7 mouse cellular contexts compared by ENCODE assay signal in the genomic region with DNA sequence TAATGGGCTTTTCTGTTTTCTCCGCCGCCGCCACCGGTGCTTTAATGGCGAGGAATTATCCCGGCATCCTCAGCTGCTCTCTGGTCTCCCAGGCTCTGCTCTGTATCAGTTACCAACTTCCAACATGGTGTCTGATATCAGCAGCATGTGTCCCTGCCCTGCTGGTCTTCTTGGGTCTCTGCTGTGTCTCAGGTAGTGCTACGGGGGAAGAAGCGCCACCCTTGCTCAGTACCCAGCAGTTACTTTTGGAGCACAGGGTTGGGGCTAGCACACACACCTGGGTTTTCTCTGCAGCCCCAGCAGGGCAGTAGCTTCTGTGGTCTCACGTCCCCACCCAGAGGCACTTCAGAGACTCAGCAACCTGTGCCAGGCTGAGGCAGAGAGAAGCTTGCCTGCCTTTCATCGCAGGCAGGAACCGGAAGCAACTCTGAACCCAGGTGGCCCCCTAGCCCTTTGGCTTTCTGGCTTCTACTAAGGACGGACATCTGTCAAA. TPM values are rescaled to one million over a fixed set of nuclear protein-coding genes. Genes with fewer than 3 reads are reported as not detected.
A peak's percentile ranks its signal among the peaks of the same experiment; 100 is the strongest.
DNase-seq lines count a peak whose midpoint lies in the region; ATAC-seq and TF ChIP-seq lines count a peak whose summit lies in the region.

No protein-coding gene starts in this region.

- H3K9me3 ChIP-seq in CH12.LX (replicated peaks; ENCODE audit: low read length), result no peaks in the 10 kb centered on the region
- 0 out of 2 replicates have a peak, but pooled peaks cover 4% of the 10 kb centered on the region for H3K9me3 ChIP-seq in forebrain, embryonic 14.5 days (replicated peaks; ENCODE audit: control insufficient read depth, low read length)
- H3K9me3 ChIP-seq in midbrain, embryonic 11.5 days (ENCODE audit: control insufficient read depth, low read length), result peaks cover 2% of the 10 kb centered on the region; the same call in 1 of the 2 replicates

- in situ Hi-C loops in CH12.LX (cut with MboI; ENCODE audit: low pct_ligation_motif_present, low pct_unique_long_range_greater_than_20kb, low sequenced_read_pairs), result no loop called here

- peak; percentile 47; the same call in 1 of the 2 replicates for TF ChIP-seq POLR2A in CH12.LX (IDR thresholded peaks at IDR 0.05; ENCODE audit: low read depth, low read length)
- TF ChIP-seq POLR2A in thymus, adult 2 months (IDR thresholded peaks at IDR 0.05; ENCODE audit: control insufficient read depth, extremely low read depth, insufficient read depth, low read length, poor library complexity), result no peak

- peak; percentile 86 for TF ChIP-seq RAD21 in CH12.LX (IDR thresholded peaks at IDR 0.05; ENCODE audit: low read depth, low read length)

- peak in 1 of 2 experiments; percentile 75; a peak in 2 of 4 replicates for TF ChIP-seq CTCF in CH12.LX (conservative IDR thresholded peaks at IDR 0.05 in 1 of 2, IDR thresholded peaks at IDR 0.05 in 1 of 2; ENCODE audit: low read depth in 2 of 2, low read length in 2 of 2)
- peak; percentile 42; the same call in 1 of the 2 replicates for TF ChIP-seq CTCF in thymus, adult 2 months (IDR thresholded peaks at IDR 0.05; ENCODE audit: borderline replicate concordance, control insufficient read depth, extremely low read depth, insufficient read depth, low read length, poor library complexity)

- H3K4me3 ChIP-seq in CH12.LX (replicated peaks in 1 of 3; ENCODE audit: low read depth in 2 of 3, low read length in 2 of 3, poor library complexity in 1 of 3), result peak overlapping the region; percentile 24 to 37 (median 33)
- peak overlapping the region; percentile 41 for H3K4me3 ChIP-seq in forebrain, embryonic 14.5 days (ENCODE audit: low read depth, low read length)
- peak overlapping the region; percentile 37 for H3K4me3 ChIP-seq in midbrain, embryonic 11.5 days (ENCODE audit: low read depth, low read length)
- H3K4me3 ChIP-seq in thymus, adult 2 months (ENCODE audit: control insufficient read depth, insufficient read depth, low read length), result peak overlapping the region; percentile 55

- WGBS in forebrain, embryonic 14.5 days, result 10% methylated on average over 12 of the region's 12 CpGs
- 18% methylated on average over 12 of the region's 12 CpGs for WGBS in midbrain, embryonic 11.5 days
- 2% methylated on average over 12 of the region's 12 CpGs for WGBS in thymus, adult 2 months

- dilution Hi-C loops in CH12.LX (cut with MboI; ENCODE audit: extremely low pct_ligation_motif_present, extremely low pct_unique_long_range_greater_than_20kb, low sequenced_read_pairs), result no loop called here

- peaks cover 5 to 43% of the 10 kb centered on the region in 2 experiments for H3K36me3 ChIP-seq in CH12.LX (replicated peaks in 1 of 2; ENCODE audit: control insufficient read depth in 1 of 2, insufficient read depth in 1 of 2, low read length in 1 of 2)
- H3K36me3 ChIP-seq in forebrain, embryonic 14.5 days (ENCODE audit: control insufficient read depth, insufficient read depth, low read length), result no peaks in the 10 kb centered on the region
- no peaks in the 10 kb centered on the region for H3K36me3 ChIP-seq in midbrain, embryonic 11.5 days (ENCODE audit: control insufficient read depth, insufficient read depth, low read length)
- H3K36me3 ChIP-seq in thymus, adult 2 months (ENCODE audit: control insufficient read depth, insufficient read depth, low read length), result no peaks in the 10 kb centered on the region

- no peak for TF ChIP-seq EP300 in CH12.LX (IDR thresholded peaks at IDR 0.05; ENCODE audit: low read length)

- peak; percentile 74 for ATAC-seq in forebrain, embryonic 14.5 days
- peak; percentile 61 for ATAC-seq in midbrain, embryonic 11.5 days (ENCODE audit: low FRiP score)

- H3K79me2 ChIP-seq in CH12.LX (replicated peaks; ENCODE audit: control insufficient read depth, extremely low read depth, insufficient read depth, poor library complexity, severe bottlenecking), result no peaks in the 10 kb centered on the region

- peak overlapping the region; percentile 39 for H3K9ac ChIP-seq in CH12.LX (ENCODE audit: insufficient read depth, low read depth)
- peak overlapping the region; percentile 60 for H3K9ac ChIP-seq in forebrain, embryonic 14.5 days (ENCODE audit: low read length)
- peak overlapping the region; percentile 45 for H3K9ac ChIP-seq in midbrain, embryonic 11.5 days (ENCODE audit: low read length)

- peak; percentile 69 for DNase-seq in CH12.LX (ENCODE audit: extremely low read depth)
- peak; percentile 28 for DNase-seq in MN1 (ENCODE audit: low spot score)
- peak; percentile 44 for DNase-seq in forebrain, embryonic 14.5 days (ENCODE audit: low spot score)
- DNase-seq in kidney, postnatal 4 days, result peak; percentile 41 to 64
- DNase-seq in midbrain, embryonic 11.5 days (ENCODE audit: low spot score, missing footprints), result peak; percentile 89
- DNase-seq in thymus, adult 2 months, result peak; percentile 60
- no peak for DNase-seq in cerebellum, postnatal 4 days (ENCODE audit: low spot score in 2 of 2)

- H3K4me1 ChIP-seq in CH12.LX (ENCODE audit: control insufficient read depth in 1 of 2, insufficient read depth in 2 of 2), result peaks cover 18 to 32% of the 10 kb centered on the region in 2 experiments
- H3K4me1 ChIP-seq in forebrain, embryonic 14.5 days (ENCODE audit: control insufficient read depth, insufficient read depth, low read length), result no peaks in the 10 kb centered on the region; the same call in 1 of the 2 replicates
- H3K4me1 ChIP-seq in midbrain, embryonic 11.5 days (ENCODE audit: control insufficient read depth, insufficient read depth, low read length), result peaks cover 5% of the 10 kb centered on the region; the same call in 1 of the 2 replicates
- peaks cover 5% of the 10 kb centered on the region for H3K4me1 ChIP-seq in thymus, adult 2 months (replicated peaks; ENCODE audit: control insufficient read depth, insufficient read depth, low read length)

- H3K4me2 ChIP-seq in CH12.LX (ENCODE audit: insufficient read depth, low read depth, poor library complexity, severe bottlenecking), result peak overlapping the region; percentile 30
- peak overlapping the region; percentile 74 for H3K4me2 ChIP-seq in forebrain, embryonic 14.5 days (ENCODE audit: low read length)
- H3K4me2 ChIP-seq in midbrain, embryonic 11.5 days, result peak overlapping the region; percentile 64

- peak overlapping the region; percentile 44 for H3K27ac ChIP-seq in CH12.LX (ENCODE audit: insufficient read depth, low read depth)
- H3K27ac ChIP-seq in forebrain, embryonic 14.5 days (ENCODE audit: low read depth, low read length), result peak overlapping the region; percentile 33; the same call in 1 of the 2 replicates
- no peak overlapping the region for H3K27ac ChIP-seq in midbrain, embryonic 11.5 days (ENCODE audit: low read depth, low read length)
- H3K27ac ChIP-seq in thymus, adult 2 months (ENCODE audit: control insufficient read depth, insufficient read depth, low read length), result peak overlapping the region; percentile 79

- H3K27me3 ChIP-seq in CH12.LX (replicated peaks), result no peaks in the 10 kb centered on the region
- no peaks in the 10 kb centered on the region for H3K27me3 ChIP-seq in forebrain, embryonic 14.5 days (replicated peaks; ENCODE audit: control insufficient read depth, insufficient read depth, low read length)
- no peaks in the 10 kb centered on the region for H3K27me3 ChIP-seq in midbrain, embryonic 11.5 days (ENCODE audit: control insufficient read depth, insufficient read depth, low read length)
- no peaks in the 10 kb centered on the region for H3K27me3 ChIP-seq in thymus, adult 2 months (ENCODE audit: control insufficient read depth, insufficient read depth, low read length)

TF ChIP-seq in CH12.LX, 34 proteins besides CTCF, POLR2A, EP300 and RAD21 (continues in another document):
- TF ChIP-seq PAX5 (IDR thresholded peaks at IDR 0.05; ENCODE audit: low read length) (no peak), MYC (IDR thresholded peaks at IDR 0.05; ENCODE audit: low read depth, low read length) (0 out of 2 replicates have a peak, but pooled peaks have one; percentile 43), E2F4 (IDR thresholded peaks at IDR 0.05; ENCODE audit: insufficient replicate concordance, low read depth, low read length) (no peak), ZMIZ1 (IDR thresholded peaks at IDR 0.05; ENCODE audit: low read depth, low read length) (no peak), BHLHE40 (IDR thresholded peaks at IDR 0.05; ENCODE audit: low read depth, low read length) (no peak), MAZ (IDR thresholded peaks at IDR 0.05; ENCODE audit: low read depth, low read length) (no peak), JUN (IDR thresholded peaks at IDR 0.05; ENCODE audit: insufficient read depth, low read depth, low read length) (no peak), NRF1 (IDR thresholded peaks at IDR 0.05; ENCODE audit: low read depth, low read length) (no peak), MXI1 (IDR thresholded peaks at IDR 0.05; ENCODE audit: low read depth, low read length) (peak; percentile 64; the same call in 1 of the 2 replicates), CHD1 (IDR thresholded peaks at IDR 0.05; ENCODE audit: low read depth, low read length) (no peak), CHD2 (IDR thresholded peaks at IDR 0.05; ENCODE audit: low read length) (no peak), NELFE (IDR thresholded peaks at IDR 0.05; ENCODE audit: low read depth, low read length) (0 out of 2 replicates have a peak, but pooled peaks have one; percentile 4), MAFK (IDR thresholded peaks at IDR 0.05; ENCODE audit: insufficient replicate concordance, low read length) (no peak), IRF4 (IDR thresholded peaks at IDR 0.05; ENCODE audit: low read depth, low read length) (0 out of 2 replicates have a peak, but pooled peaks have one; percentile 15), MAX (IDR thresholded peaks at IDR 0.05; ENCODE audit: low read length) (peak; percentile 45; the same call in 1 of the 2 replicates), RCOR1 (conservative IDR thresholded peaks at IDR 0.05; ENCODE audit: low read depth, low read length) (no peak), USF1 (IDR thresholded peaks at IDR 0.05; ENCODE audit: low read depth, low read length) (no peak), UBTF (IDR thresholded peaks at IDR 0.05; ENCODE audit: low read depth, low read length) (no peak)

RNA-seq across cellular contexts. Expression of a gene that starts 26.9 kb away (rescaled TPM):
- 74.0 and 88.1 TPM in 2 replicates for total RNA-seq in CH12.LX (2012; rRNA removed)
- 73.4 and 84.6 TPM in 2 replicates for total RNA-seq in CH12.LX (2014; rRNA removed)
- polyA plus RNA-seq in CH12.LX (2012; ENCODE audit: insufficient read length, low read depth), result 237 and 248 TPM in 2 replicates
- 2.0 and 3.7 TPM in 2 replicates for polyA plus RNA-seq in forebrain, embryonic 14.5 days (2014; fragmentation: Nextera tagmentation; extraction: Ambion mirVana)
- polyA plus RNA-seq in midbrain, embryonic 11.5 days (2014; fragmentation: Nextera tagmentation; extraction: Ambion mirVana), result 0.93 and 1.8 TPM in 2 replicates
- 33.4 and 51.0 TPM in 2 replicates for polyA plus RNA-seq in thymus, adult 2 months (2012; rRNA removed)

RNA-seq across cellular contexts. Expression of a gene that starts 37.0 kb away (rescaled TPM):
- total RNA-seq in CH12.LX (2012; rRNA removed) (36.8 and 45.3 TPM in 2 replicates), CH12.LX (2014; rRNA removed) (23.4 and 24.2 TPM in 2 replicates)
- polyA plus RNA-seq in CH12.LX (2012; ENCODE audit: insufficient read length, low read depth), result 46.1 and 47.6 TPM in 2 replicates
- polyA plus RNA-seq in forebrain, embryonic 14.5 days (2014; fragmentation: Nextera tagmentation; extraction: Ambion mirVana), result 8.6 and 11.2 TPM in 2 replicates
- 5.2 and 5.4 TPM in 2 replicates for polyA plus RNA-seq in midbrain, embryonic 11.5 days (2014; fragmentation: Nextera tagmentation; extraction: Ambion mirVana)
- 35.2 and 39.9 TPM in 2 replicates for polyA plus RNA-seq in thymus, adult 2 months (2012; rRNA removed)

Comparison
In these comparisons a context has a peak if more than half of its experiments do, and no peak if none do; other contexts are left out.
1. DNase-seq: peak in CH12.LX (single experiment), MN1 (single experiment), forebrain, embryonic 14.5 days (single experiment), kidney, postnatal 4 days (2 of 2), midbrain, embryonic 11.5 days (single experiment) and thymus, adult 2 months (single experiment); none in cerebellum, postnatal 4 days (0 of 2).
2. Peak in every context shown above with its lines, with median percentiles within 50 percentile points of each other: H3K4me2 ChIP-seq, H3K4me3 ChIP-seq and H3K9ac ChIP-seq.